Comparison of ENCODE assay signal across 8 mouse cellular contexts in genomic region chr4:138972139-138972826, GRCm38 (mm10). TPM values are rescaled to one million over a fixed set of nuclear protein-coding genes. Genes with fewer than 3 reads are reported as not detected.
DNase-seq lines count a peak whose midpoint lies in the region; ATAC-seq and TF ChIP-seq lines count a peak whose summit lies in the region.

No protein-coding gene starts in this region.

- WGBS in hindbrain, embryonic 15.5 days = 21% methylated on average over 20 of the region's 20 CpGs
- WGBS in limb, embryonic 11.5 days = 24% methylated on average over 20 of the region's 20 CpGs
- 24% methylated on average over 20 of the region's 20 CpGs for WGBS in midbrain, embryonic 11.5 days
- WGBS in stomach, embryonic 14.5 days = 18% methylated on average over 20 of the region's 20 CpGs

- H3K4me1 ChIP-seq in hindbrain, embryonic 15.5 days (replicated peaks) = peaks cover 18% of the 10 kb centered on the region
- H3K4me1 ChIP-seq in limb, embryonic 11.5 days (ENCODE audit: control insufficient read depth, insufficient read depth, low read length) = peaks cover 6% of the 10 kb centered on the region; the same call in 1 of the 2 replicates
- peaks cover 9% of the 10 kb centered on the region for H3K4me1 ChIP-seq in midbrain, embryonic 11.5 days (ENCODE audit: control insufficient read depth, insufficient read depth, low read length)
- peaks cover 13% of the 10 kb centered on the region; the same call in 1 of the 2 replicates for H3K4me1 ChIP-seq in stomach, embryonic 14.5 days (ENCODE audit: control insufficient read depth, insufficient read depth, low read length)

- H3K9ac ChIP-seq in hindbrain, embryonic 15.5 days = peak overlapping the region; percentile 42
- H3K9ac ChIP-seq in limb, embryonic 11.5 days (ENCODE audit: low read length) = peak overlapping the region; percentile 84
- H3K9ac ChIP-seq in midbrain, embryonic 11.5 days (ENCODE audit: low read length) = peak overlapping the region; percentile 83
- peak overlapping the region; percentile 88 for H3K9ac ChIP-seq in stomach, embryonic 14.5 days (replicated peaks; ENCODE audit: low read depth, low read length)

- peak; percentile 16 for DNase-seq in cerebellum, adult 9-10 months
- DNase-seq in c-Kit-positive CD71-positive TER-119-positive erythroid progenitor cells, embryonic 14.5 days (ENCODE audit: low spot score) = peak; percentile 50
- peak; percentile 79 for DNase-seq in gastrocnemius, adult 2 months
- DNase-seq in limb, embryonic 11.5 days (ENCODE audit: low spot score) = peak; percentile 57
- peak; percentile 86 for DNase-seq in midbrain, embryonic 11.5 days (ENCODE audit: low spot score, missing footprints)

- no peak for ATAC-seq in cerebellum, adult (ENCODE audit: insufficient number of reproducible peaks, low FRiP score, low TSS enrichment)
- ATAC-seq in hindbrain, embryonic 15.5 days (ENCODE audit: low FRiP score, low read depth) = no peak
- no peak for ATAC-seq in limb, embryonic 11.5 days (ENCODE audit: insufficient number of reproducible peaks, low FRiP score, low TSS enrichment, low read depth)
- peak; percentile 66 for ATAC-seq in midbrain, embryonic 11.5 days (ENCODE audit: low FRiP score)
- ATAC-seq in stomach, embryonic 14.5 days (ENCODE audit: insufficient number of reproducible peaks, insufficient read depth, low FRiP score, low read depth) = peak; percentile 29; the same call in 1 of the 2 replicates

- peak overlapping the region; percentile 72 for H3K4me3 ChIP-seq in gastrocnemius, adult 2 months
- peak overlapping the region; percentile 43 for H3K4me3 ChIP-seq in hindbrain, embryonic 15.5 days
- H3K4me3 ChIP-seq in limb, embryonic 11.5 days (ENCODE audit: low read depth, low read length) = peak overlapping the region; percentile 47
- H3K4me3 ChIP-seq in midbrain, embryonic 11.5 days (ENCODE audit: low read depth, low read length) = peak overlapping the region; percentile 53
- H3K4me3 ChIP-seq in stomach, embryonic 14.5 days (ENCODE audit: low read depth, low read length) = peak overlapping the region; percentile 68

- H3K4me2 ChIP-seq in hindbrain, embryonic 15.5 days = peak overlapping the region; percentile 86
- H3K4me2 ChIP-seq in limb, embryonic 11.5 days (ENCODE audit: low read depth, severe bottlenecking) = peak overlapping the region; percentile 98
- H3K4me2 ChIP-seq in midbrain, embryonic 11.5 days = peak overlapping the region; percentile 97
- peak overlapping the region; percentile 90 for H3K4me2 ChIP-seq in stomach, embryonic 14.5 days (replicated peaks; ENCODE audit: low read depth, low read length)

- H3K27me3 ChIP-seq in hindbrain, embryonic 15.5 days = 0 out of 2 replicates have a peak, but pooled peaks cover 8% of the 10 kb centered on the region
- H3K27me3 ChIP-seq in limb, embryonic 11.5 days (ENCODE audit: control insufficient read depth, insufficient read depth, low read length) = no peaks in the 10 kb centered on the region
- H3K27me3 ChIP-seq in midbrain, embryonic 11.5 days (ENCODE audit: control insufficient read depth, insufficient read depth, low read length) = no peaks in the 10 kb centered on the region; the same call in 1 of the 2 replicates
- no peaks in the 10 kb centered on the region for H3K27me3 ChIP-seq in stomach, embryonic 14.5 days (ENCODE audit: control insufficient read depth, insufficient read depth, low read length)

- no peaks in the 10 kb centered on the region for H3K9me3 ChIP-seq in hindbrain, embryonic 15.5 days
- no peaks in the 10 kb centered on the region for H3K9me3 ChIP-seq in limb, embryonic 11.5 days (ENCODE audit: control insufficient read depth, low read length)
- H3K9me3 ChIP-seq in midbrain, embryonic 11.5 days (ENCODE audit: control insufficient read depth, low read length) = no peaks in the 10 kb centered on the region
- H3K9me3 ChIP-seq in stomach, embryonic 14.5 days (ENCODE audit: control insufficient read depth, low read depth, low read length) = no peaks in the 10 kb centered on the region

- intact Hi-C loops in gastrocnemius, adult 2 months (cut with DNase I) = loop anchor here (5.0 kb wide), 1 partner anchor 60 kb away; the partner anchor contains the start of gene Otud3

- TF ChIP-seq CTCF in gastrocnemius, adult 2 months (IDR thresholded peaks at IDR 0.05) = peak; percentile 41; the same call in 1 of the 2 replicates

- H3K36me3 ChIP-seq in hindbrain, embryonic 15.5 days = no peaks in the 10 kb centered on the region
- H3K36me3 ChIP-seq in limb, embryonic 11.5 days (ENCODE audit: control insufficient read depth, insufficient read depth, low read length) = no peaks in the 10 kb centered on the region
- H3K36me3 ChIP-seq in midbrain, embryonic 11.5 days (ENCODE audit: control insufficient read depth, insufficient read depth, low read length) = no peaks in the 10 kb centered on the region
- H3K36me3 ChIP-seq in stomach, embryonic 14.5 days (ENCODE audit: control insufficient read depth, insufficient read depth, low read length) = no peaks in the 10 kb centered on the region

- peak overlapping the region; percentile 97 for H3K27ac ChIP-seq in gastrocnemius, adult 2 months
- no peak overlapping the region for H3K27ac ChIP-seq in hindbrain, embryonic 15.5 days (replicated peaks)
- no peak overlapping the region for H3K27ac ChIP-seq in limb, embryonic 11.5 days (replicated peaks; ENCODE audit: low read depth, low read length)
- H3K27ac ChIP-seq in midbrain, embryonic 11.5 days (ENCODE audit: low read depth, low read length) = no peak overlapping the region
- H3K27ac ChIP-seq in stomach, embryonic 14.5 days (ENCODE audit: low read length) = peak overlapping the region; percentile 91

RNA-seq across cellular contexts. Expression of gene Tmco4, which starts 0.4 kb away (rescaled TPM):
- total RNA-seq in gastrocnemius, adult 2 months (2021) = 1 to 10 TPM; 7.5 to 7.6 TPM
- polyA plus RNA-seq in hindbrain, embryonic 15.5 days (2015; fragmentation: Nextera tagmentation; extraction: Ambion mirVana) = 1.0 TPM in 2 replicates
- polyA plus RNA-seq in limb, embryonic 11.5 days (2014; fragmentation: Nextera tagmentation; extraction: Ambion mirVana) = 1.0 and 1.4 TPM in 2 replicates
- polyA plus RNA-seq in midbrain, embryonic 11.5 days (2014; fragmentation: Nextera tagmentation; extraction: Ambion mirVana) = 0.46 and 0.90 TPM in 2 replicates
- polyA plus RNA-seq in stomach, embryonic 14.5 days (2014; fragmentation: Nextera tagmentation; extraction: Ambion mirVana) = 6.6 and 6.8 TPM in 2 replicates

RNA-seq across cellular contexts. Expression of gene Rnf186, which starts 5.4 kb away (rescaled TPM):
- total RNA-seq in gastrocnemius, adult 2 months (2021) = not detected
- 0.12 and 0.17 TPM in 2 replicates for polyA plus RNA-seq in hindbrain, embryonic 15.5 days (2015; fragmentation: Nextera tagmentation; extraction: Ambion mirVana)
- polyA plus RNA-seq in limb, embryonic 11.5 days (2014; fragmentation: Nextera tagmentation; extraction: Ambion mirVana) = not detected in 2 replicates
- polyA plus RNA-seq in midbrain, embryonic 11.5 days (2014; fragmentation: Nextera tagmentation; extraction: Ambion mirVana) = not detected in 2 replicates
- 14.2 and 14.8 TPM in 2 replicates for polyA plus RNA-seq in stomach, embryonic 14.5 days (2014; fragmentation: Nextera tagmentation; extraction: Ambion mirVana)

RNA-seq across cellular contexts. Expression of gene Otud3, which starts 58.5 kb away (rescaled TPM):
- total RNA-seq in gastrocnemius, adult 2 months (2021) = 10 to 100 TPM; 15.7 to 17.2 TPM
- 2.3 and 2.8 TPM in 2 replicates for polyA plus RNA-seq in hindbrain, embryonic 15.5 days (2015; fragmentation: Nextera tagmentation; extraction: Ambion mirVana)
- polyA plus RNA-seq in limb, embryonic 11.5 days (2014; fragmentation: Nextera tagmentation; extraction: Ambion mirVana) = 3.6 and 3.7 TPM in 2 replicates
- polyA plus RNA-seq in midbrain, embryonic 11.5 days (2014; fragmentation: Nextera tagmentation; extraction: Ambion mirVana) = 2.7 and 3.0 TPM in 2 replicates
- 3.0 and 3.2 TPM in 2 replicates for polyA plus RNA-seq in stomach, embryonic 14.5 days (2014; fragmentation: Nextera tagmentation; extraction: Ambion mirVana)

Comparison
In these comparisons a context has a peak if more than half of its experiments do, and no peak if none do; other contexts are left out.
1. DNase-seq: peak in every context shown above with its lines; median percentile 86 in midbrain, embryonic 11.5 days; 79 in gastrocnemius, adult 2 months; 57 in limb, embryonic 11.5 days; 50 in c-Kit-positive CD71-positive TER-119-positive erythroid progenitor cells, embryonic 14.5 days; 16 in cerebellum, adult 9-10 months.
2. ATAC-seq: peak in midbrain, embryonic 11.5 days (single experiment) and stomach, embryonic 14.5 days (single experiment); none in cerebellum, adult (single experiment), hindbrain, embryonic 15.5 days (single experiment) and limb, embryonic 11.5 days (single experiment).
3. H3K27ac ChIP-seq: peak in gastrocnemius, adult 2 months (single experiment) and stomach, embryonic 14.5 days (single experiment); none in hindbrain, embryonic 15.5 days (single experiment), limb, embryonic 11.5 days (single experiment) and midbrain, embryonic 11.5 days (single experiment).
4. RNA of gene Rnf186, which starts 5.4 kb away (polyA plus RNA-seq): 14.2 to 14.8 TPM in stomach, embryonic 14.5 days; 0.12 to 0.17 TPM in hindbrain, embryonic 15.5 days, not detected in limb, embryonic 11.5 days and not detected in midbrain, embryonic 11.5 days; every median in the first group is over 10 times any median in the second.
5. Peak in every context shown above with its lines, with median percentiles within 50 percentile points of each other: H3K4me3 ChIP-seq, H3K4me2 ChIP-seq and H3K9ac ChIP-seq.